Mouse (Mus musculus) olfactory bulb, adult 2 months (tissue): ENCODE data around the gene Trappc3l. TPM values are rescaled to one million over a fixed set of nuclear protein-coding genes. Genes with fewer than 3 reads are reported as not detected.

ENCODE experiments used
- H3K27ac ChIP-seq: fragments of 200-500 bp; 2 replicates; pipeline ENCODE4 v1.5.1; 2012; ENCODE audit warnings: low read depth, low read length; ENCODE audit not compliant: insufficient read depth
- H3K4me1 ChIP-seq: fragments of 200-500 bp; 2 replicates; pipeline ENCODE4 v1.6.1; 2012; ENCODE audit warnings: low read length; ENCODE audit not compliant: control insufficient read depth, insufficient read depth
- H3K4me3 ChIP-seq: fragments of 200-500 bp; 2 replicates; pipeline ENCODE4 v1.5.1; 2012; ENCODE audit warnings: mild to moderate bottlenecking, low read depth, low read length, moderate library complexity; ENCODE audit not compliant: insufficient read depth
- CTCF ChIP-seq: fragments of 200-500 bp; IDR thresholded peaks from 2 replicates; pipeline ENCODE4 v1.5.1; 2012; ENCODE audit warnings: low read depth, mild to moderate bottlenecking, low read length, moderate library complexity; ENCODE audit not compliant: insufficient read depth
- POLR2A ChIP-seq: fragments of 200-500 bp; IDR thresholded peaks from 2 replicates; pipeline ENCODE4 v1.6.1; 2012; ENCODE audit warnings: mild to moderate bottlenecking, low read depth, low read length, moderate library complexity; ENCODE audit not compliant: insufficient read depth
- WGBS: fragments of 180-500 bp; shearing (Covaris S2); methylation state at CpG from one replicate; pipeline ENCODE4 v1.1.7; 2018; 5-methylcytosine and 5-hydroxymethylcytosine counted together
- polyA plus RNA-seq: library from polyadenylated mRNA; stranded (reverse); fragments of >200 nt; gene quantifications from 2 replicates; pipeline ENCODE4 v1.2.4, GENCODE M21; 2012; ENCODE audit warnings: low replicate concordance; ENCODE audit not compliant: missing spikeins, insufficient read depth, insufficient read length

Gene Trappc3l
- polyA plus RNA-seq, 1 experiment = not detected

DNA sequence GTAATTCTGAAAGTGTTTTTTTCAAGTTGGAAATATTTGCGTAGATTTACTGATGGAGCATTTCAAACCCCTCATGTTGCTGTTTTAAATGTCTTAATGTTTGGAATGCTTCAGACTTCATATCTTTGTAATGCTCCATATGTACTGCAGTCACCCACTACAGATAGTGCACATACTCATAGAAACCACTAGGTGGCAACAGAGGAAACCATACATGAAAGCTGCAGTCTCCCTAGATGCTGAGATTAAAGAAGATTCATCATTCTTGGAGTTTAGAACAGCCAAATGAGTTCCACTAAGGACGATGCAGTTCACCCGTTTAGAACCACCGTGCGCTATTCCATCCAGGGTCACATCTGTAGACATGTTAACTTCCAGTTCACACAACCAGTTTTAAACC is 810 bp upstream of the Trappc3l start:
- Histone ChIP-seq H3K4me1 (peaks cover 4% of the 10 kb centered on the region), H3K27ac (no peak overlapping the region), H3K4me3 (no peak overlapping the region)
- TF ChIP-seq CTCF (no peak), POLR2A (no peak)
- WGBS = 7% methylated on average over 5 of the region's 5 CpGs

DNA sequence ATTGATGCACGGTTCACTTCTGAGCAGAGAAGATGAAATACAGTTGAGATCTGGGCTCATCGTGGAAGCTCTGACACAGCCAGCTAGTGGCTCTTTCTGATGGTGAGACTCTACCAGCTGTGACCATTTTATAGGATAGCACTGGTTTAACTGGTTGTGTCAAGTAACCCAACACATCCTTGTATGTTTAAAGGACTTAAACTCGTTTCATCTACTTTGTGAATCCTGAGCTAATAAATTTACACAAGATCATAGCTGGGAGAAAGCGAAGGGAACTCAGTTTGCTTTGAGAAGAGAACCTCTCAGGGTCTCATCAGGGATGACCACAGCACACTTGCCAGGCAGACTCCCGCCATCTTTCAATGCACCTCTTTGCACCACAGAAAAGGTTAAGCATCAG is 6.8 kb downstream of the Trappc3l start, which contains the start of gene Calhm4:
Gene Calhm4, minus strand, starts transcription at position 101 of the 400 bp plus-strand sequence.
- H3K27ac ChIP-seq = no peak within 1 kb of the TSS

DNA sequence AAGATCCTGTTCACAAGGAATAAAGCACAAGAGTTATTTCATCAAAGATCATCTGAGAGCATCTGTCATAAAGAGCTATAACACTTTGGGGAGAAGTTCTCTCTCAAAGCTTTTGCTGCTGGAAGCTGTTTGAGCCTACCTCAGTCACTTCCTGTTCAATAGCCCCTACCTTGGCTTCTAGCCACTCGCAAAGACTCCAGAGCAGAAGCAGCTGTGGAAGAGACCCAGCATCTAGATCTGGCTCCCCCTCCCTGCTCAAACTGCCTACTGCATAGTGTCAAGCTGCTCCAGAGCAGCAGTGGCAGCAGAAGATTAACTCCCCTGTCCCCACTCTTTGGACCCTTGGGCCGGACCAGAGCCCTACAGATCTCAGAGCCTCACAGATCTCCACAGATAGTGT is 16.6 kb downstream of the Trappc3l start:
- 100% methylated on average over 2 of the region's 2 CpGs for WGBS
- H3K4me3 ChIP-seq = no peak overlapping the region
- no peak overlapping the region for H3K27ac ChIP-seq
- no peaks in the 10 kb centered on the region for H3K4me1 ChIP-seq
- TF ChIP-seq CTCF (no peak), POLR2A (no peak)

More for the DNA sequence above, 6.8 kb downstream of the Trappc3l start, which contains the start of gene Calhm4:
- Histone ChIP-seq H3K4me1 (no peaks in the 10 kb centered on the region), H3K4me3 (no peak within 1 kb of the TSS)
- no peak for TF ChIP-seq POLR2A
- no peak for TF ChIP-seq CTCF
- 87% methylated on average over 5 of the region's 5 CpGs for WGBS

DNA sequence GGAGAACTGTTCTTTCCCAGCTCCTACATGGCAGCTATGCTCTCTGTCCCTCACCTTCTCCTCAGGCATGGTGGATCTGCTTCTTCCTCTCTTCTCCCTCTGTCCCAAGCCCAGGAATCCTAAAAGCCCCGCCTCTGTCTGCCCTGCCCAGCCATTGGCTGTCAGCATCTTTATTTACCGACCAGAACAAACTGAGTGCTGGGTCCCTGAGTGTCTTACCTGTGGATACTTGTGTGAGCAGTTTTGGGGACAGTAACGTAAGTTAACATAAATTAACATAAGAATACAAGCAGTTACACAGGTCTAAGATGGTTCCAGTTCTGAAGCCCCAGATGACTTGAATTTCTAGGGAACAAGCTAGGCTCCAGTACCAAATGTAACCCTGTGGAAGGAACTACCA is 29.2 kb downstream of the Trappc3l start:
- H3K4me3 ChIP-seq = no peak overlapping the region
- H3K27ac ChIP-seq = no peak overlapping the region
- 56% methylated on average over 3 of the region's 3 CpGs for whole genome bisulfite sequencing
- H3K4me1 ChIP-seq = no peaks in the 10 kb centered on the region
- no peak for TF ChIP-seq POLR2A
- no peak for TF ChIP-seq CTCF

- TF ChIP-seq POLR2A (no peak), CTCF (no peak)
- WGBS = 79% methylated on average over 1 of the region's 1 CpGs
- no peak overlapping the region for H3K4me3 ChIP-seq
- no peaks in the 10 kb centered on the region for H3K4me1 ChIP-seq
- no peak overlapping the region for H3K27ac ChIP-seq
Observed at GRCm38 (mm10) chr10:34069606-34070005, 32.2 kb downstream of the Trappc3l start.

GRCm38 (mm10) chr10:34070999-34071492 is 33.6 kb downstream of the Trappc3l start:
- 25% methylated on average over 5 of the region's 5 CpGs for WGBS
- Histone ChIP-seq H3K4me3 (no peak overlapping the region), H3K4me1 (no peaks in the 10 kb centered on the region), H3K27ac (no peak overlapping the region)
- TF ChIP-seq POLR2A (no peak), CTCF (no peak)

- H3K4me3 ChIP-seq = no peak overlapping the region
- no peak overlapping the region for H3K27ac ChIP-seq
- no peaks in the 10 kb centered on the region for H3K4me1 ChIP-seq
- TF ChIP-seq CTCF = no peak
- 36% methylated on average over 2 of the region's 2 CpGs for WGBS
Observed at GRCm38 (mm10) chr10:34071650-34072049, 34.3 kb downstream of the Trappc3l start.

DNA sequence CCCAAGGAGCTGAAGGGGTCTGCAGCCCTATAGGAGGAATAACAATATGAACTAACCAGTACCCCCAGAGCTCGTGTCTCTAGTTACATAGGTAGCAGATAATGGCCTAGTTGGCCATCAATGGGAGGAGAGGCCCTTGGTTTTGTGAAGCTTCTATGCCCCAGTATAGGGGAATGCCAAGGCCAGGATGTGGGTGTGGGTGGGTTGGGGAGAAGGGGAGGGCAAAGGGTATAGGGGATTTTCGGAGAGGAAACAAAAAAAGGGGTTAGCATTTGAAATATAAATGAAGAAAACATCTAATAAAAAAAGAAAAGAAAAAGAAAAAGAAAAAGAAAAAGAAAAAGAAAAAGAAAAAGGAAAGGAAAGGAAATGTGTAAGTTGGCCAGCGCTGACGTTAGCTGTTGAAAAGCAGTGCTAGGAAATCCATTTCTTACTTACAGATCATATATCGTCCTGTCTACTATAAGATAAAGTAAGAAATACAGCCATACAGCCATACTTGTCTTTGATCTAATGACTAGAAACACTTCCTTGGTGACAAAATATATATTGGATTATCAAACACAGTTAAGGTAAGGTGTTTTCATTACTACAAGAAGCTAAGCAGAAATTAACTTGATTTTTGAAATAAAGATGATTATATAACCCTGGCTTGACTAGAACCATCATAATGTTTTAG is 37.3 kb downstream of the Trappc3l start:
- Histone ChIP-seq H3K4me1 (no peaks in the 10 kb centered on the region), H3K4me3 (no peak overlapping the region), H3K27ac (no peak overlapping the region)
- no peak for TF ChIP-seq CTCF
- no peak for TF ChIP-seq POLR2A
- WGBS = 89% methylated on average over 5 of the region's 5 CpGs

DNA sequence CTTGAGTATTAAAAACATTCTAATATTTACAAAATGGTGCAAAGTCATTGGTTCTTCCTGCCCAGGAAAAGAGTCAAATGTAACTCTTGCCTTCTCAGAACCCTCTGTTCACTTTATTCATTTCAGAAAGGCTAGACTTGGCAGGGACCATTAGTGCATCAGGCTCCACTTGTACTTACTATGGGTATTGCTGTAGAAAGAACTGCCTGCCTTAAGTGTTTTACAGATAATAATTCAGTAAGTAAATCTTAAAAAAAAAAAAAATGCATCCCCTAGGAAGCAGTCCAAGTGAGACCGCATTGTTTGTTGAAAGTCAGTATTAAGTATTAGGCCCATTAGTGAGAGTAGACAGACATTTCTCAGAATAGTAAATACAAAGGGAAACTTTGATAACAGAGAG is 49.1 kb downstream of the Trappc3l start:
- Histone ChIP-seq H3K27ac (no peak overlapping the region), H3K4me3 (no peak overlapping the region), H3K4me1 (no peaks in the 10 kb centered on the region)
- WGBS = 96% methylated on average over 1 of the region's 1 CpGs
- TF ChIP-seq POLR2A (no peak), CTCF (no peak)

DNA sequence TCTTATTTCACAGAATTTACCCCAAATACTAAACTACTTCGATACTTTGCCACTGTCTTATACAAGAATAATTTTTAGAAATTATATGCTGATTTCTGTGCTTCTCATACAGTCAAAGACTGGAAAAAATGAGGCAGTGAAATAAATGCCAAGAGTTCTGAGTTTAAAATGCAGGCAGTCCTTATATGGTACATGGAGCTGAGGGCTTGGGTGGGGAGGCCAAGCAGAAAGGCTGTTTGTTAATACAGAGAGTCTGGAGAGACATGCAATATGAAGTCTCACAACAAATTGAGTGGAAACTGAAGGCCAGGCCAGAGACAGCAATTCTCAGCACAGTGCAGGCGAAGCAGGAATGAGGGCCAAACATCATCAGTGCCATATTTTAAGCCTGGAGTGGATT is 51.1 kb downstream of the Trappc3l start:
- H3K4me3 ChIP-seq = no peak overlapping the region
- H3K27ac ChIP-seq = no peak overlapping the region
- TF ChIP-seq POLR2A (no peak), CTCF (no peak)
- WGBS = 93% methylated on average over 2 of the region's 2 CpGs
- no peaks in the 10 kb centered on the region for H3K4me1 ChIP-seq
